Mouse (Mus musculus): ENCODE results near the gene Pde4b. TPM values are rescaled to one million over a fixed set of nuclear protein-coding genes. Genes with fewer than 3 reads are reported as not detected.

The Pde4b gene
- 10 to 100 TPM; 65.4 to 74.6 TPM for total RNA-seq (2023)

GRCm38 (mm10) chr4:102087091-102087565 lies at the start of gene Pde4b:
Gene Pde4b, plus strand, starts transcription at chr4:102087543.

Other genes with a start within 250 kb of the Pde4b start
- gene B020004J07Rik, start 243.5 kb upstream of the Pde4b start, total RNA-seq (2023), result not detected
- not detected for gene C130073F10Rik, start 193.8 kb upstream of the Pde4b start, total RNA-seq (2023)
- gene Gm12800, start 178.4 kb upstream of the Pde4b start, total RNA-seq (2023), result not detected
- not detected for gene Gm12794, start 147.1 kb upstream of the Pde4b start, total RNA-seq (2023)
- gene Gm12790, start 106.5 kb upstream of the Pde4b start, total RNA-seq (2023), result under 1 TPM in 1 of 2 experiments, not detected in 1; 0.68 TPM
- not detected for gene Gm12789, start 100.9 kb upstream of the Pde4b start, total RNA-seq (2023)